Mouse (Mus musculus) G1E (cell line): ENCODE results near the gene Prss50. TPM values are rescaled to one million over a fixed set of nuclear protein-coding genes. Genes with fewer than 3 reads are reported as not detected.

Experiments
- ATAC-seq: 2 replicates; pipeline ENCODE4 v1.8.0; 2016; ENCODE audit warnings: mild to moderate bottlenecking; ENCODE audit not compliant: insufficient number of reproducible peaks, poor library complexity, low FRiP score, severe bottlenecking; ENCODE audit errors: extremely low read depth
- DNase-seq: peaks from one replicate; pipeline ENCODE4 v3.0.0; 2012; ENCODE audit warnings: low spot score
- H3K27me3 ChIP-seq: 2 replicates; pipeline ENCODE4 v1.6.1; 2012; ENCODE audit warnings: mild to moderate bottlenecking, low read length, inconsistent platforms; ENCODE audit not compliant: insufficient read depth
- H3K36me3 ChIP-seq: replicated peaks from 2 replicates; pipeline ENCODE3; 2012; ENCODE audit warnings: mild to moderate bottlenecking, inconsistent platforms
- H3K4me1 ChIP-seq: 2 replicates; pipeline ENCODE4 v1.6.1; 2012; ENCODE audit warnings: low read depth, low read length, inconsistent platforms, mixed read lengths; ENCODE audit not compliant: insufficient read depth
- H3K4me3 ChIP-seq: 2 replicates; pipeline ENCODE4 v1.5.1; 2012; ENCODE audit warnings: low read depth, mild to moderate bottlenecking, inconsistent platforms, low read length, moderate library complexity, mixed read lengths
- H3K9me3 ChIP-seq: replicated peaks from 2 replicates; pipeline ENCODE4 v1.6.1; 2012; ENCODE audit warnings: inconsistent platforms
- CTCF ChIP-seq: IDR thresholded peaks from 2 replicates; pipeline ENCODE4 v1.5.1; 2012; ENCODE audit warnings: low read depth, low read length, inconsistent platforms, mixed read lengths
- GATA1 ChIP-seq: IDR thresholded peaks from 2 replicates; pipeline ENCODE4 v1.6.1; 2012; ENCODE audit warnings: borderline replicate concordance, low read length, inconsistent platforms, mixed read lengths
- GATA2 ChIP-seq: IDR thresholded peaks from 2 replicates; pipeline ENCODE4 v1.6.1; 2012; ENCODE audit warnings: low read depth, low read length, inconsistent platforms, borderline replicate concordance
- POLR2AphosphoS5 ChIP-seq: IDR thresholded peaks from 2 replicates; pipeline ENCODE4 v1.6.1; 2012; ENCODE audit warnings: low read depth, low read length, inconsistent platforms; ENCODE audit not compliant: insufficient replicate concordance
- TAL1 ChIP-seq: conservative IDR thresholded peaks from 2 replicates; pipeline ENCODE4 v1.6.1; 2012; ENCODE audit warnings: low read depth, low read length, inconsistent platforms, mixed read lengths
- polyA plus RNA-seq: library from polyadenylated mRNA; stranded (reverse); fragments of >175 nt; gene quantifications from 2 replicates; pipeline ENCODE4 v1.2.3, GENCODE M21; 2012
- total RNA-seq, 2 experiments: library from RNA; stranded (forward) in 1 of 2; stranded (reverse) in 1 of 2; fragments of 200-1000 nt in 1 of 2; fragments of >200 nt in 1 of 2; fragmentation: Nextera tagmentation in 1 of 2; gene quantifications; 2 replicates each; pipeline ENCODE4 v1.2.3; 2014 to 2017

Gene Prss50
- total and polyA plus RNA-seq, 3 experiments: not detected

GRCm38 (mm10) chr9:110899451-110900008 lies 41.8 kb downstream of the Prss50 start:
- Histone ChIP-seq H3K4me1 (no peaks in the 10 kb centered on the region), H3K36me3 (no peaks in the 10 kb centered on the region), H3K27me3 (peaks cover 6% of the 10 kb centered on the region; the same call in 1 of the 2 replicates), H3K9me3 (no peaks in the 10 kb centered on the region), H3K4me3 (no peak overlapping the region)
- TF ChIP-seq TAL1 (no peak), GATA1 (no peak), CTCF (no peak), POLR2AphosphoS5 (no peak), GATA2 (no peak)
- no peak for DNase-seq
- ATAC-seq: no peak

GRCm38 (mm10) chr9:110901204-110901603 lies 43.4 kb downstream of the Prss50 start:
- H3K27me3 ChIP-seq: peaks cover 3% of the 10 kb centered on the region; the same call in 1 of the 2 replicates
- no peaks in the 10 kb centered on the region for H3K9me3 ChIP-seq
- no peak for TF ChIP-seq TAL1
- TF ChIP-seq CTCF: no peak
- no peak for TF ChIP-seq GATA2
- DNase-seq (no peak), ATAC-seq (no peak)
- H3K36me3 ChIP-seq: no peaks in the 10 kb centered on the region
- no peak overlapping the region for H3K4me3 ChIP-seq
- H3K4me1 ChIP-seq: peaks cover 7% of the 10 kb centered on the region

- Histone ChIP-seq H3K36me3 (no peaks in the 10 kb centered on the region), H3K4me3 (no peak overlapping the region), H3K27me3 (peaks cover 3% of the 10 kb centered on the region; the same call in 1 of the 2 replicates), H3K4me1 (peaks cover 7% of the 10 kb centered on the region), H3K9me3 (no peaks in the 10 kb centered on the region)
- ATAC-seq: no peak
- TF ChIP-seq TAL1: no peak
- TF ChIP-seq POLR2AphosphoS5: no peak
- no peak for TF ChIP-seq CTCF
- no peak for TF ChIP-seq GATA2
- no peak for TF ChIP-seq GATA1
- no peak for DNase-seq
These were observed 44.5 kb downstream of the Prss50 start for GRCm38 (mm10) chr9:110902271-110902670.

DNA sequence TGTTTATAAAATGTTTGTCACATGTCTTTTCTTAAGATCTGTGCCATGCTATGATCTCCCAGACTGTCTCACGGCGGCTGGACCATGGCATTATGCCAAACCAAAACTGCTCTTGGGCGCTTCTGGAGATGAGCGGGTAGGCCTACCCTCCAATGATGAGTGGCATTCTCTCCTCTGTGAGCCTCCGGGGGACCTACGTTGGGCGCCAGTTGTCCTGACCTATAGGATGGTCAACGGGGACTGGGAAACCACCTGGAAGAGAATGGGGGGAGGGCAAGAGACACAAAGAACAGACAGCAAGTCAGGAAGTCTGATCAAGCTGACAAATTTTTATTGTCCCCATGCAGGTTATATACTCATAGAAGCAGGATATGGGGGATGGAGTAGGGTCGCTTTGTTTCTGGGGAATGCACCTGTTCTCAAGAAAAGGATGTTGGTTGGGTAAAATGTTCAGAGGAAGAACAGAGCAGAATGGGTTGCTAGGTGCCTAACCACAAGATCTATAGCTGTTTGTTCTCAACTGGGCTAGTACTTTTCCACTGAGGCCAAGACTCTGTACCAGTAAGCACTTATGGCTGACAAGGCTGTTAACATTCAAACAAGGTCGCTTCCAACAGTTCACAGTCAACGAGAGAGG lies 49.6 kb downstream of the Prss50 start:
- ATAC-seq: no peak
- peaks cover under 1% of the 10 kb centered on the region; the same call in 1 of the 2 replicates for H3K27me3 ChIP-seq
- no peak overlapping the region for H3K4me3 ChIP-seq
- no peaks in the 10 kb centered on the region for H3K9me3 ChIP-seq
- DNase-seq: no peak
- H3K36me3 ChIP-seq: no peaks in the 10 kb centered on the region
- peaks cover 7% of the 10 kb centered on the region for H3K4me1 ChIP-seq
- no peak for TF ChIP-seq TAL1
- TF ChIP-seq GATA1: no peak
- TF ChIP-seq GATA2: no peak
- no peak for TF ChIP-seq POLR2AphosphoS5

- no peak for DNase-seq
- TF ChIP-seq CTCF: no peak
- TF ChIP-seq TAL1: no peak
- no peak for TF ChIP-seq GATA1
- TF ChIP-seq GATA2: no peak
- TF ChIP-seq POLR2AphosphoS5: no peak
- ATAC-seq: no peak
- no peaks in the 10 kb centered on the region for H3K9me3 ChIP-seq
- peaks cover 3% of the 10 kb centered on the region; the same call in 1 of the 2 replicates for H3K27me3 ChIP-seq
- no peak overlapping the region for H3K4me3 ChIP-seq
- H3K36me3 ChIP-seq: no peaks in the 10 kb centered on the region
- peaks cover 7% of the 10 kb centered on the region for H3K4me1 ChIP-seq
These were observed 50.3 kb downstream of the Prss50 start for GRCm38 (mm10) chr9:110907838-110908630.

DNA sequence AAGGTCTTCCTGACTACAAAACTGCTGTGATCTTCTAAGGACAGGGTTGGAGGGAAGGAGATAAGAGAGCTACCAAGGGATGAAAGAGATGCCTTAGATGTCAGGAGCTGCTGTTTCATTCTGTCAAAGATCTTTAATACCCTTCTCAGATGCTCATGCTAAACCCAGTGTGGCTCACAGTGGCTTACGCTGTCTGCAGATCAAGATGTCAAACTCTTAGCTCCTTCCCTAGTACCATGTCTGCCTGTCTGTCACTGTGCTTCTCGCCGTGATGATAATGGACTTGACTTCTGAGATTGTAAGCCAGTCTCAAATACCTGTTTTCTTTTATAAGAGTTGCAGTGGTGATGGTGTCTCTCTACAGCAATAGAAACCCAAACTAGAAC lies 50.9 kb downstream of the Prss50 start:
- TF ChIP-seq GATA2 (no peak), GATA1 (no peak), TAL1 (no peak), CTCF (no peak), POLR2AphosphoS5 (no peak)
- no peaks in the 10 kb centered on the region for H3K36me3 ChIP-seq
- peaks cover 3% of the 10 kb centered on the region; the same call in 1 of the 2 replicates for H3K27me3 ChIP-seq
- H3K4me3 ChIP-seq: no peak overlapping the region
- peaks cover 7% of the 10 kb centered on the region for H3K4me1 ChIP-seq
- no peak for ATAC-seq
- no peaks in the 10 kb centered on the region for H3K9me3 ChIP-seq
- no peak for DNase-seq
